Mouse (Mus musculus): ENCODE data around the gene Kcnh4. TPM values are rescaled to one million over a fixed set of nuclear protein-coding genes. Genes with fewer than 3 reads are reported as not detected.

Gene Kcnh4
- 1 to 10 TPM; 1.7 TPM for total RNA-seq (2021)

GRCm38 (mm10) chr11:100759611-100760233 is at the start of gene Kcnh4:
Gene Kcnh4, minus strand, starts transcription at chr11:100759942.
- peak; percentile 79 to 81 for DNase-seq

- no peak for DNase-seq
Observed at GRCm38 (mm10) chr11:100806380-100807305, 46.9 kb upstream of the Kcnh4 start.

GRCm38 (mm10) chr11:100805535-100805934 is 45.8 kb upstream of the Kcnh4 start:
- no peak for DNase-seq

GRCm38 (mm10) chr11:100804409-100804808 is 44.7 kb upstream of the Kcnh4 start:
- no peak for DNase-seq

GRCm38 (mm10) chr11:100799426-100799825 is 39.7 kb upstream of the Kcnh4 start:
- no peak for DNase-seq

- DNase-seq: no peak
Observed at GRCm38 (mm10) chr11:100796585-100796984, 36.8 kb upstream of the Kcnh4 start.

- no peak for DNase-seq
Observed at GRCm38 (mm10) chr11:100795386-100795785, 35.6 kb upstream of the Kcnh4 start.

GRCm38 (mm10) chr11:100791457-100792049 is 31.8 kb upstream of the Kcnh4 start:
- no peak for DNase-seq

- peak; percentile 44 to 50 for DNase-seq
Observed at GRCm38 (mm10) chr11:100790644-100791043, 30.9 kb upstream of the Kcnh4 start.

- no peak for DNase-seq
Observed at GRCm38 (mm10) chr11:100789702-100790101, 30.0 kb upstream of the Kcnh4 start.

GRCm38 (mm10) chr11:100785774-100786173 is 26.0 kb upstream of the Kcnh4 start:
- DNase-seq: no peak

- no peak for DNase-seq
Observed at GRCm38 (mm10) chr11:100784286-100784685, 24.5 kb upstream of the Kcnh4 start.

- DNase-seq: no peak
Observed at GRCm38 (mm10) chr11:100782568-100782967, 22.8 kb upstream of the Kcnh4 start.

- DNase-seq: no peak
Observed at GRCm38 (mm10) chr11:100781763-100782475, 22.2 kb upstream of the Kcnh4 start.

- DNase-seq: no peak
Observed at GRCm38 (mm10) chr11:100780247-100780646, 20.5 kb upstream of the Kcnh4 start.

GRCm38 (mm10) chr11:100778069-100778468 is 18.3 kb upstream of the Kcnh4 start:
- DNase-seq: no peak

GRCm38 (mm10) chr11:100775921-100776320 is 16.2 kb upstream of the Kcnh4 start:
- no peak for DNase-seq

GRCm38 (mm10) chr11:100774261-100774660 is 14.5 kb upstream of the Kcnh4 start:
- DNase-seq: no peak

- DNase-seq: peak; percentile 69 to 72
Observed at GRCm38 (mm10) chr11:100770646-100771408, 11.1 kb upstream of the Kcnh4 start, which contains the start of gene Ghdc. Gene Ghdc, minus strand, starts transcription at chr11:100770957.

GRCm38 (mm10) chr11:100769980-100770379 is 10.2 kb upstream of the Kcnh4 start:
- DNase-seq: no peak

GRCm38 (mm10) chr11:100767871-100768270 is 8.1 kb upstream of the Kcnh4 start:
- no peak for DNase-seq

GRCm38 (mm10) chr11:100766726-100767125 is 7.0 kb upstream of the Kcnh4 start:
- DNase-seq: no peak

All from layer of hippocampus, postnatal 36 days (tissue).